Mouse (Mus musculus): ENCODE data around the gene Gm28038.

Gene Gm28038

GRCm38 (mm10) chr2:30280743-30281142 is at the start of gene Gm28038:
Gene Gm28038, plus strand, starts transcription at chr2:30281043.
- no peak for DNase-seq

GRCm38 (mm10) chr2:30235593-30235992 is 45.2 kb upstream of the Gm28038 start:
- no peak for DNase-seq

- DNase-seq, result no peak
Measured at GRCm38 (mm10) chr2:30236426-30237198, 44.2 kb upstream of the Gm28038 start.

GRCm38 (mm10) chr2:30237199-30237880 is 43.5 kb upstream of the Gm28038 start, which contains the start of gene Lrrc8a:
Gene Lrrc8a, plus strand, starts transcription at chr2:30237715.
- DNase-seq, result peak; percentile 100

- peak; percentile 76 to 92 for DNase-seq
Measured at GRCm38 (mm10) chr2:30237881-30238280, 43.0 kb upstream of the Gm28038 start.

- no peak for DNase-seq
Measured at GRCm38 (mm10) chr2:30238906-30239465, 41.9 kb upstream of the Gm28038 start.

GRCm38 (mm10) chr2:30239777-30240176 is 41.1 kb upstream of the Gm28038 start:
- peak; percentile 78 to 87 for DNase-seq

GRCm38 (mm10) chr2:30240267-30240666 is 40.6 kb upstream of the Gm28038 start, which contains the start of gene Gm28035:
Gene Gm28035, plus strand, starts transcription at chr2:30240567.
- DNase-seq, result no peak

GRCm38 (mm10) chr2:30242509-30242908 is 38.3 kb upstream of the Gm28038 start:
- peak; percentile 81 to 93 for DNase-seq

- no peak for DNase-seq
Measured at GRCm38 (mm10) chr2:30243391-30243790, 37.5 kb upstream of the Gm28038 start.

GRCm38 (mm10) chr2:30244595-30245178 is 36.2 kb upstream of the Gm28038 start:
- DNase-seq, result peak in 1 of 2 experiments; percentile 6

- DNase-seq, result no peak
Measured at GRCm38 (mm10) chr2:30247036-30247435, 33.8 kb upstream of the Gm28038 start.

GRCm38 (mm10) chr2:30247681-30248080 is 33.2 kb upstream of the Gm28038 start:
- no peak for DNase-seq

- no peak for DNase-seq
Measured at GRCm38 (mm10) chr2:30249182-30249581, 31.7 kb upstream of the Gm28038 start.

GRCm38 (mm10) chr2:30250166-30251128 is 30.4 kb upstream of the Gm28038 start:
- peak in 1 of 2 experiments; percentile 9 for DNase-seq

- DNase-seq, result peak; percentile 42 to 75
Measured at GRCm38 (mm10) chr2:30251417-30252104, 29.3 kb upstream of the Gm28038 start.

GRCm38 (mm10) chr2:30252521-30252920 is 28.3 kb upstream of the Gm28038 start:
- DNase-seq, result no peak

GRCm38 (mm10) chr2:30253809-30254208 is 27.0 kb upstream of the Gm28038 start:
- no peak for DNase-seq

GRCm38 (mm10) chr2:30255631-30256395 is 25.0 kb upstream of the Gm28038 start:
- no peak for DNase-seq

GRCm38 (mm10) chr2:30256616-30257350 is 24.1 kb upstream of the Gm28038 start:
- DNase-seq, result no peak

Measured in kidney, postnatal 25 days (tissue).